Mouse (Mus musculus): ENCODE measurements at regions not wholly inside any gene's neighbourhood (a gene's known extent, or its start where the extent isn't known, plus 50 kb on each side); places are given as distances from the start of the nearest gene placed in this dataset.
A peak's percentile ranks its signal among the peaks of the same experiment; 100 is the strongest.

GRCm38 (mm10) chr12:61146695-61147094 is 376.3 kb upstream of the Lrfn5 start:
- H3K4me2 ChIP-seq (ENCODE audit: low read depth, low read length) = no peak overlapping the region
- H3K27ac ChIP-seq (ENCODE audit: low read depth, low read length) = no peak overlapping the region
- ATAC-seq (ENCODE audit: low read depth) = no peak
- H3K9me3 ChIP-seq (ENCODE audit: control insufficient read depth, low read length) = no peaks in the 10 kb centered on the region
- 61% methylated on average over 3 of the region's 3 CpGs for WGBS
- no peaks in the 10 kb centered on the region for H3K4me1 ChIP-seq (ENCODE audit: control insufficient read depth, insufficient read depth, low read length)
- no peaks in the 10 kb centered on the region for H3K27me3 ChIP-seq (ENCODE audit: control insufficient read depth, insufficient read depth, low read length)
- no peak overlapping the region for H3K4me3 ChIP-seq (ENCODE audit: low read depth, low read length)
- no peaks in the 10 kb centered on the region for H3K36me3 ChIP-seq (ENCODE audit: control insufficient read depth, insufficient read depth, low read length)
- H3K9ac ChIP-seq (replicated peaks; ENCODE audit: low read depth, low read length) = no peak overlapping the region

- H3K4me2 ChIP-seq (ENCODE audit: low read depth, low read length) = no peak overlapping the region
Observed at GRCm38 (mm10) chr12:61175331-61175730, 347.6 kb upstream of the Lrfn5 start.

More at GRCm38 (mm10) chr12:61175331-61175730, 347.6 kb upstream of the Lrfn5 start:
- WGBS = 27% methylated on average over 4 of the region's 4 CpGs
- Histone ChIP-seq H3K9ac (replicated peaks; ENCODE audit: low read depth, low read length) (no peak overlapping the region), H3K27me3 (ENCODE audit: control insufficient read depth, insufficient read depth, low read length) (no peaks in the 10 kb centered on the region), H3K9me3 (ENCODE audit: control insufficient read depth, low read length) (no peaks in the 10 kb centered on the region), H3K4me3 (ENCODE audit: low read depth, low read length) (no peak overlapping the region), H3K4me1 (ENCODE audit: control insufficient read depth, insufficient read depth, low read length) (no peaks in the 10 kb centered on the region), H3K27ac (ENCODE audit: low read depth, low read length) (no peak overlapping the region), H3K36me3 (ENCODE audit: control insufficient read depth, insufficient read depth, low read length) (no peaks in the 10 kb centered on the region)
- peak; percentile 49; the same call in 1 of the 2 replicates for ATAC-seq (ENCODE audit: low read depth)
